Mouse (Mus musculus): ENCODE results near the gene Arpc3.
"Not testable (repeated sequence)": the region's sequence is repeated elsewhere in the genome, so short reads cannot be mapped to it uniquely, and the experiment has no call there.

Arpc3 gene

GRCm38 (mm10) chr5:122399871-122400270 lies 8.2 kb downstream of the Arpc3 start:
- no peak for DNase-seq (ENCODE audit: low spot score in 2 of 2)

- DNase-seq (ENCODE audit: low spot score in 2 of 2): peak in 1 of 2 experiments; percentile 58
These were observed 9.1 kb downstream of the Arpc3 start for GRCm38 (mm10) chr5:122400628-122401302.

GRCm38 (mm10) chr5:122401303-122401640 lies 9.6 kb downstream of the Arpc3 start:
- peak in 1 of 2 experiments; percentile 76 for DNase-seq (ENCODE audit: low spot score in 2 of 2)

- no peak for DNase-seq (ENCODE audit: low spot score in 2 of 2)
These were observed 10.5 kb downstream of the Arpc3 start for GRCm38 (mm10) chr5:122402160-122402559.

GRCm38 (mm10) chr5:122402772-122403171 lies 11.1 kb downstream of the Arpc3 start:
- peak in 1 of 2 experiments; percentile 70 for DNase-seq (ENCODE audit: low spot score in 2 of 2)

- DNase-seq (ENCODE audit: low spot score in 2 of 2): no peak
These were observed 11.7 kb downstream of the Arpc3 start for GRCm38 (mm10) chr5:122403362-122403761.

GRCm38 (mm10) chr5:122405537-122405936 lies 13.9 kb downstream of the Arpc3 start:
- DNase-seq (ENCODE audit: low spot score in 2 of 2): no peak

- DNase-seq (ENCODE audit: low spot score in 2 of 2): no peak
These were observed 18.3 kb downstream of the Arpc3 start for GRCm38 (mm10) chr5:122409692-122410645.

- DNase-seq (ENCODE audit: low spot score in 2 of 2): no peak
These were observed 20.2 kb downstream of the Arpc3 start for GRCm38 (mm10) chr5:122411892-122412291.

GRCm38 (mm10) chr5:122412826-122413225 lies 21.1 kb downstream of the Arpc3 start:
- DNase-seq (ENCODE audit: low spot score in 2 of 2): no peak

GRCm38 (mm10) chr5:122414351-122414750 lies 22.7 kb downstream of the Arpc3 start:
- no peak for DNase-seq (ENCODE audit: low spot score in 2 of 2)

GRCm38 (mm10) chr5:122415465-122415864 lies 23.8 kb downstream of the Arpc3 start:
- no peak for DNase-seq (ENCODE audit: low spot score in 2 of 2)

- not testable (repeated sequence) for DNase-seq (ENCODE audit: low spot score in 2 of 2)
These were observed 29.0 kb downstream of the Arpc3 start for GRCm38 (mm10) chr5:122420676-122421075.

GRCm38 (mm10) chr5:122421271-122422068 lies 29.8 kb downstream of the Arpc3 start, which contains the start of gene Anapc7:
Gene Anapc7, plus strand, starts transcription at chr5:122421693.
- DNase-seq (ENCODE audit: low spot score in 2 of 2): no peak

- peak; percentile 56 to 88 for DNase-seq (ENCODE audit: low spot score in 2 of 2)
These were observed 30.6 kb downstream of the Arpc3 start for GRCm38 (mm10) chr5:122422071-122422964.

GRCm38 (mm10) chr5:122423083-122423482 lies 31.4 kb downstream of the Arpc3 start:
- no peak for DNase-seq (ENCODE audit: low spot score in 2 of 2)

GRCm38 (mm10) chr5:122425550-122425949 lies 33.9 kb downstream of the Arpc3 start:
- no peak for DNase-seq (ENCODE audit: low spot score in 2 of 2)

- no peak for DNase-seq (ENCODE audit: low spot score in 2 of 2)
These were observed 38.5 kb downstream of the Arpc3 start for GRCm38 (mm10) chr5:122430036-122430775.

- no peak for DNase-seq (ENCODE audit: low spot score in 2 of 2)
These were observed 39.5 kb downstream of the Arpc3 start for GRCm38 (mm10) chr5:122431221-122431620.

GRCm38 (mm10) chr5:122434541-122434940 lies 42.9 kb downstream of the Arpc3 start:
- no peak for DNase-seq (ENCODE audit: low spot score in 2 of 2)
